20 mouse cellular contexts compared by ENCODE assay signal in genomic region chr8:56789549-56790270, GRCm38 (mm10).
"Had no signal": no experiment of that assay in that cellular context is flagged by ENCODE, and none has a peak within 500 bp of the region (broad histone marks: within the 10 kb centered on the region; RNA-seq: fewer than 3 reads in every experiment).

No protein-coding gene starts in this region.

- H3K9ac ChIP-seq: limb, embryonic 12.5 days; limb, embryonic 15.5 days; liver, embryonic 14.5 days; midbrain, embryonic 12.5 days; midbrain, embryonic 15.5 days; neural tube, embryonic 12.5 days; neural tube, embryonic 15.5 days had no signal

- H3K4me1 ChIP-seq: limb, embryonic 12.5 days; limb, embryonic 15.5 days; midbrain, embryonic 12.5 days; midbrain, embryonic 15.5 days; neural tube, embryonic 12.5 days; neural tube, embryonic 15.5 days had no signal

- DNase-seq: kidney, adult 18-20 months; kidney, postnatal 25 days; layer of hippocampus, postnatal 36 days; thymus, adult 2 months; thymus, postnatal 25 days had no signal

- H3K36me3 ChIP-seq: limb, embryonic 12.5 days; limb, embryonic 15.5 days; midbrain, embryonic 12.5 days; midbrain, embryonic 15.5 days; neural tube, embryonic 12.5 days; neural tube, embryonic 15.5 days had no signal

- H3K9me3 ChIP-seq: limb, embryonic 12.5 days; limb, embryonic 15.5 days; midbrain, embryonic 12.5 days; midbrain, embryonic 15.5 days; neural tube, embryonic 12.5 days; neural tube, embryonic 15.5 days had no signal

- H3K27me3 ChIP-seq: limb, embryonic 12.5 days; limb, embryonic 15.5 days; midbrain, embryonic 12.5 days; midbrain, embryonic 15.5 days; neural tube, embryonic 12.5 days; neural tube, embryonic 15.5 days had no signal

- H3K27ac ChIP-seq: kidney, postnatal 0 days; layer of hippocampus, adult 2 months; left cerebral cortex, adult 2 months; limb, embryonic 12.5 days; limb, embryonic 15.5 days; liver, embryonic 14.5 days; macrophage; midbrain, embryonic 12.5 days; midbrain, embryonic 15.5 days; neural tube, embryonic 12.5 days; neural tube, embryonic 15.5 days; stomach, postnatal 0 days had no signal

- ATAC-seq: inflammation-experienced regulatory T-cells, adult 6 months; intestine, embryonic 16.5 days; midbrain, embryonic 15.5 days had no signal

- H3K4me3 ChIP-seq: layer of hippocampus, adult 2 months; left cerebral cortex, adult 2 months; limb, embryonic 12.5 days; limb, embryonic 15.5 days; midbrain, embryonic 12.5 days; midbrain, embryonic 15.5 days; neural tube, embryonic 12.5 days; neural tube, embryonic 15.5 days had no signal

- H3K4me2 ChIP-seq: limb, embryonic 12.5 days; limb, embryonic 15.5 days; liver, embryonic 11.5 days; midbrain, embryonic 12.5 days; midbrain, embryonic 15.5 days; neural tube, embryonic 12.5 days; neural tube, embryonic 15.5 days had no signal
